ENCODE assay signal across 8 mouse cellular contexts in the genomic region with DNA sequence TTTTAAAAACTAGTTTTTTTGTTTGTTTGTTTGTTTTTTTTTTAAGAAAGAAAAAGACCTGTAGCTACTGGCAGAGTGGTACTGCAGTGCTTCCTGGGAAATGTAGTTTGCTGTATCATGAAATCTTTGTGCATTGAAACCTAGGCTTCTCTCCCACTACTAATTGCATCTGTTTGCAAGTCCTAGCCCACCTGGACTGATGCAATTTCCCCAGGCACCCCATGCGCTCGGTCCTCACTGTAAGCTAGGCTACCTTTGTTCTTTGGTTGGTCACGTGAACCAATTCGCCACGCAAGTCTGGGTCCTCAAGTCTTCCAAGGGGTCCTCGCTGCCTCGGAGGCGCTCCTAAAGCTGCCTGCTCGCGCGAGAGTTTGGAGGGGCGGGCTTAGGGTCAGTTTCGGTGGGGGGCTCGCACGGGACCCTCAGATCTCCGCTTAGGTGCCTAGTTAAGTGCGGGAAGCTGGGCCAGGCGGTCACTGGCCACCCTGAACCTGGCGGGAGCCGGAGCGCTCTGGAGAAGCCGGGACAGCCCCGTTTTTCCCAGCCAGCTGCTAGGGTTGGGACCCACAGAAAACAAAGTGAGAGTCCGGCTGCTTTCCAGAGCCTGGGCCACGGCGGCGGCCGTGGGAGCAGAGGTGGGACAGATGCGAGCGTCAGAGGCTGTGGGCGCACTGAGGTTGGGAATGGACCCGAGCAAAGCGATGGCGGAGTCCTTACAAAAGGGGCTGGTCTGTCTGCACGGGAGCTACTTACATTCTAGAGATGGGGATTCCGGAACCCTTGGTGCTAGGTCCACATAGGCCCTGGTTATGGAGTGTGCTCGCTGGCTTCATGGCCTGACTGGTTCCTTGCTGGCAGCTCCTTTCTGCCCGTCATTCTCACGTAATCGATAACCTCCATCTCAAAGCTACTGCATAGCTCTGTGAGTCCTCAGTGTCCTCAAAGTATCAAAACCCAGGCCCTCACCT. TPM values are rescaled to one million over a fixed set of nuclear protein-coding genes. Genes with fewer than 3 reads are reported as not detected.
DNase-seq lines count a peak whose midpoint lies in the region; ATAC-seq and TF ChIP-seq lines count a peak whose summit lies in the region.

A gene (plus strand): TSS at position 319 of the 968 bp plus-strand sequence.

- TF ChIP-seq POLR2A in thymus, adult 2 months (IDR thresholded peaks at IDR 0.05; ENCODE audit: control insufficient read depth, extremely low read depth, insufficient read depth, low read length, poor library complexity): peak; percentile 37; the same call in 1 of the 2 replicates

- peak within 1 kb of the TSS; percentile 77 for H3K4me3 ChIP-seq in hindbrain, embryonic 11.5 days (ENCODE audit: low read depth, low read length)
- H3K4me3 ChIP-seq in lung, embryonic 16.5 days (ENCODE audit: low read length): peak within 1 kb of the TSS; percentile 80
- H3K4me3 ChIP-seq in thymus, adult 2 months (ENCODE audit: control insufficient read depth, insufficient read depth, low read length): peak within 1 kb of the TSS; percentile 95

- ATAC-seq in hindbrain, embryonic 11.5 days (ENCODE audit: low FRiP score): peak; percentile 96
- peak; percentile 95 for ATAC-seq in lung, embryonic 16.5 days (ENCODE audit: low read depth)

- no peaks in the 10 kb centered on the region for H3K9me3 ChIP-seq in hindbrain, embryonic 11.5 days (ENCODE audit: control insufficient read depth, low read length)
- H3K9me3 ChIP-seq in lung, embryonic 16.5 days (ENCODE audit: control insufficient read depth, low read length): no peaks in the 10 kb centered on the region

- peak within 1 kb of the TSS; percentile 89 for H3K27ac ChIP-seq in hindbrain, embryonic 11.5 days (ENCODE audit: low read depth, low read length)
- H3K27ac ChIP-seq in lung, embryonic 16.5 days (ENCODE audit: low read length): peak within 1 kb of the TSS; percentile 96
- H3K27ac ChIP-seq in thymus, adult 2 months (ENCODE audit: control insufficient read depth, insufficient read depth, low read length): peak within 1 kb of the TSS; percentile 60

- TF ChIP-seq CTCF in thymus, adult 2 months (IDR thresholded peaks at IDR 0.05; ENCODE audit: borderline replicate concordance, control insufficient read depth, extremely low read depth, insufficient read depth, low read length, poor library complexity): 0 out of 2 replicates have a peak, but pooled peaks have one; percentile 19

- H3K36me3 ChIP-seq in hindbrain, embryonic 11.5 days (ENCODE audit: control insufficient read depth, insufficient read depth, low read length): peaks cover 12% of the 10 kb centered on the region; the same call in 1 of the 2 replicates
- H3K36me3 ChIP-seq in lung, embryonic 16.5 days (ENCODE audit: control insufficient read depth, insufficient read depth, low read length): peaks cover 40% of the 10 kb centered on the region
- H3K36me3 ChIP-seq in thymus, adult 2 months (ENCODE audit: control insufficient read depth, insufficient read depth, low read length): peaks cover 45% of the 10 kb centered on the region

- WGBS in hindbrain, embryonic 11.5 days: under 1% methylated on average over 40 of the region's 40 CpGs
- WGBS in lung, embryonic 16.5 days: under 1% methylated on average over 40 of the region's 40 CpGs
- under 1% methylated on average over 40 of the region's 40 CpGs for WGBS in thymus, adult 2 months

- H3K4me1 ChIP-seq in hindbrain, embryonic 11.5 days (replicated peaks; ENCODE audit: control insufficient read depth, insufficient read depth, low read length): peaks cover 9% of the 10 kb centered on the region; the same call in 1 of the 2 replicates
- H3K4me1 ChIP-seq in lung, embryonic 16.5 days (replicated peaks; ENCODE audit: control insufficient read depth, insufficient read depth, low read length): peaks cover 12% of the 10 kb centered on the region
- peaks cover 7% of the 10 kb centered on the region for H3K4me1 ChIP-seq in thymus, adult 2 months (replicated peaks; ENCODE audit: control insufficient read depth, insufficient read depth, low read length)

- H3K27me3 ChIP-seq in hindbrain, embryonic 11.5 days (ENCODE audit: control insufficient read depth, insufficient read depth, low read length): no peaks in the 10 kb centered on the region
- H3K27me3 ChIP-seq in lung, embryonic 16.5 days (ENCODE audit: control insufficient read depth, insufficient read depth, low read depth, low read length): no peaks in the 10 kb centered on the region
- H3K27me3 ChIP-seq in thymus, adult 2 months (ENCODE audit: control insufficient read depth, insufficient read depth, low read length): no peaks in the 10 kb centered on the region; the same call in 1 of the 2 replicates

- DNase-seq in Muller cell, postnatal 12 days (ENCODE audit: inconsistent ontology term): peak; percentile 89
- peak; percentile 93 to 95 for DNase-seq in cerebellum, postnatal 10 days
- DNase-seq in frontal cortex, postnatal 10 days (ENCODE audit: low spot score in 2 of 2): peak; percentile 84 to 88
- peak; percentile 96 for DNase-seq in hindbrain, embryonic 11.5 days (ENCODE audit: low spot score)
- DNase-seq in layer of hippocampus, adult 9-11 months: peak; percentile 84
- DNase-seq in ovary, adult 18-20 months (ENCODE audit: low spot score): peak; percentile 79
- peak; percentile 83 for DNase-seq in thymus, adult 2 months

- peak within 1 kb of the TSS; percentile 84 for H3K4me2 ChIP-seq in hindbrain, embryonic 11.5 days (replicated peaks; ENCODE audit: low read depth, low read length)
- H3K4me2 ChIP-seq in lung, embryonic 16.5 days (ENCODE audit: low read depth, low read length): peak within 1 kb of the TSS; percentile 77

- H3K9ac ChIP-seq in hindbrain, embryonic 11.5 days (ENCODE audit: low read depth, low read length): peak within 1 kb of the TSS; percentile 98
- peak within 1 kb of the TSS; percentile 98 for H3K9ac ChIP-seq in lung, embryonic 16.5 days (ENCODE audit: low read length)

RNA-seq across cellular contexts. Expression of the gene that starts here (rescaled TPM):
- 229 and 245 TPM in 2 replicates for polyA plus RNA-seq in hindbrain, embryonic 11.5 days (2014; fragmentation: Nextera tagmentation; extraction: Ambion mirVana)
- 326 and 347 TPM in 2 replicates for polyA plus RNA-seq in lung, embryonic 16.5 days (2015; fragmentation: Nextera tagmentation; extraction: Ambion mirVana)
- polyA plus RNA-seq in thymus, adult 2 months (2012; rRNA removed): 34.3 and 41.7 TPM in 2 replicates

Comparison
In these comparisons a context has a peak if more than half of its experiments do, and no peak if none do; other contexts are left out.
1. Peak in every context shown above with its lines: DNase-seq, ATAC-seq, H3K4me3 ChIP-seq and H3K27ac ChIP-seq.